Mouse (Mus musculus) neural tube, embryonic 15.5 days (tissue): ENCODE measurements at regions not wholly inside any gene's neighbourhood (a gene's known extent, or its start where the extent isn't known, plus 50 kb on each side); places are given as distances from the start of the nearest gene placed in this dataset.

Experiments
- ATAC-seq: fragments of 200-750 bp; cut with Nextera tagmentation; 2 replicates; pipeline ENCODE4 v1.8.0; 2017; ENCODE audit warnings: mild to moderate bottlenecking, moderate TSS enrichment, moderate library complexity; ENCODE audit not compliant: low FRiP score
- H3K27ac ChIP-seq: fragments of 300-500 bp; sonication (generic); replicated peaks from 2 replicates; pipeline ENCODE4 v1.5.1; 2015; ENCODE audit warnings: mild to moderate bottlenecking, inconsistent platforms
- H3K27me3 ChIP-seq: fragments of 300-500 bp; sonication (generic); replicated peaks from 2 replicates; pipeline ENCODE4 v1.6.1; 2015; ENCODE audit warnings: inconsistent platforms
- H3K36me3 ChIP-seq: fragments of 300-500 bp; sonication (generic); 2 replicates; pipeline ENCODE4 v1.6.1; 2015; ENCODE audit warnings: inconsistent platforms
- H3K4me1 ChIP-seq: fragments of 300-500 bp; sonication (generic); 2 replicates; pipeline ENCODE4 v1.6.1; 2015; ENCODE audit warnings: inconsistent platforms
- H3K4me2 ChIP-seq: fragments of 300-500 bp; sonication (generic); 2 replicates; pipeline ENCODE4 v1.6.1; 2015; ENCODE audit warnings: inconsistent platforms, mild to moderate bottlenecking, moderate library complexity
- H3K4me3 ChIP-seq: fragments of 300-500 bp; sonication (generic); replicated peaks from 2 replicates; pipeline ENCODE4 v1.5.1; 2015; ENCODE audit warnings: mild to moderate bottlenecking, inconsistent platforms
- H3K9ac ChIP-seq: fragments of 300-500 bp; sonication (generic); replicated peaks from 2 replicates; pipeline ENCODE4 v1.6.1; 2015; ENCODE audit warnings: mild to moderate bottlenecking, inconsistent platforms
- H3K9me3 ChIP-seq: fragments of 300-500 bp; sonication (generic); replicated peaks from 2 replicates; pipeline ENCODE4 v1.6.1; 2016; ENCODE audit warnings: inconsistent platforms
- WGBS: fragments of 180-500 bp; shearing (Covaris S2); methylation state at CpG from one replicate; pipeline ENCODE4 v1.1.7; 2015; ENCODE audit warnings: mixed read lengths; 5-methylcytosine and 5-hydroxymethylcytosine counted together

DNA sequence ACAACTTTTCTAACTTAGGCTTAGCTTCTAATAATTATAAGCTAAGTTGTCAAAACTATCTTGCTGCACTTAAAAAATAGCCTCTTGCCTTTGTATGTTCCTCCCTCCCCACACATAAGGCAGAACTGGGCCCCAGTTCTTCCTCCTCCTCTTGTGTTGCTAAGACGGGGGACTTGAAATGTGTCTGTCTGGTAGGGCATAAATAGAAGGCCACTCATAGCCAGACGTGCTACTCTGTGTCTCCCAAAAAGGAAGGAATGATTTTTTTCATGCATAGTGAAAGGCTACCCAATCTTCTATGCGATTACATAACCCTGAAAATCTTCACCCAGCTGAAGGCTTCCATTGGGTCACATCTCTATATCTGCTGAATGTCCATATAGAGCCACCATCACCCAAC is 183.5 kb downstream of the Hsfy2 start:
- Histone ChIP-seq H3K36me3 (no peaks in the 10 kb centered on the region), H3K27me3 (no peaks in the 10 kb centered on the region), H3K4me2 (no peak overlapping the region), H3K9me3 (no peaks in the 10 kb centered on the region), H3K4me1 (no peaks in the 10 kb centered on the region), H3K4me3 (no peak overlapping the region), H3K9ac (no peak overlapping the region), H3K27ac (no peak overlapping the region)
- no peak for ATAC-seq
- WGBS, result 94% methylated on average over 3 of the region's 3 CpGs

GRCm38 (mm10) chr1:56442835-56443234 is 194.4 kb downstream of the Hsfy2 start:
- no peak for ATAC-seq
- WGBS, result 77% methylated on average over 1 of the region's 1 CpGs
- H3K4me2 ChIP-seq, result no peak overlapping the region
- H3K4me3 ChIP-seq, result no peak overlapping the region
- no peak overlapping the region for H3K9ac ChIP-seq
- H3K9me3 ChIP-seq, result no peaks in the 10 kb centered on the region
- no peaks in the 10 kb centered on the region for H3K4me1 ChIP-seq
- no peak overlapping the region for H3K27ac ChIP-seq
- H3K36me3 ChIP-seq, result no peaks in the 10 kb centered on the region
- no peaks in the 10 kb centered on the region for H3K27me3 ChIP-seq

- Histone ChIP-seq H3K4me1 (no peaks in the 10 kb centered on the region), H3K9me3 (no peaks in the 10 kb centered on the region), H3K36me3 (no peaks in the 10 kb centered on the region), H3K27ac (no peak overlapping the region), H3K4me2 (no peak overlapping the region), H3K27me3 (no peaks in the 10 kb centered on the region), H3K9ac (no peak overlapping the region), H3K4me3 (no peak overlapping the region)
- ATAC-seq, result no peak
- WGBS, result 85% methylated on average over 1 of the region's 1 CpGs
Observed at GRCm38 (mm10) chr1:56406786-56407185, 230.4 kb downstream of the Hsfy2 start.

- H3K27ac ChIP-seq, result no peak overlapping the region
- ATAC-seq, result no peak
- no peaks in the 10 kb centered on the region for H3K4me1 ChIP-seq
- H3K4me2 ChIP-seq, result no peak overlapping the region
- WGBS, result 91% methylated on average over 2 of the region's 2 CpGs
- no peaks in the 10 kb centered on the region for H3K36me3 ChIP-seq
- H3K4me3 ChIP-seq, result no peak overlapping the region
- no peaks in the 10 kb centered on the region for H3K9me3 ChIP-seq
- no peak overlapping the region for H3K9ac ChIP-seq
- no peaks in the 10 kb centered on the region for H3K27me3 ChIP-seq
Observed at GRCm38 (mm10) chr1:56403351-56403750, 233.9 kb downstream of the Hsfy2 start.

GRCm38 (mm10) chr1:56395832-56396231 is 241.4 kb downstream of the Hsfy2 start:
- H3K4me2 ChIP-seq, result no peak overlapping the region
- no peaks in the 10 kb centered on the region for H3K36me3 ChIP-seq
- H3K27ac ChIP-seq, result no peak overlapping the region
- H3K4me3 ChIP-seq, result no peak overlapping the region
- no peak overlapping the region for H3K9ac ChIP-seq
- no peaks in the 10 kb centered on the region for H3K9me3 ChIP-seq
- H3K27me3 ChIP-seq, result no peaks in the 10 kb centered on the region
- ATAC-seq, result no peak
- 87% methylated on average over 6 of the region's 6 CpGs for WGBS
- no peaks in the 10 kb centered on the region for H3K4me1 ChIP-seq

DNA sequence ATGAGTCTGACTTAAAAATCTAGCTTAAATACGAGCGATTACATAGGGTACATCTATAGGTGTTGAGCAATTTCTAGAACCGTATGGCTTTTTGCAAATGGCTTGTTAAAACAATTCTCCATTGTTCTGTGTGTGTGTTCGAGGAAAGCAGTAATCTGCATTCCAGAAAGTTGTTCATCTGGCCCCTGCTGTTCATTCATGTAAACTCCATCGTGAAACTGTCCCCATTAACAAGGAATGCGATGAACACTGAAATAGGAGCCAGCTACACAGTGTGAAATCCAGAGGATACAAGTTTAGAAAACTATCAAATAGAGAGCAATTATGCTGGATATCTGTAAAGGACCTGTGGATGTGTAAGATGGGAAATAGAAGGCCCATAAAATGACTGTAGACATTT is 250.1 kb downstream of the Hsfy2 start:
- Histone ChIP-seq H3K9me3 (no peaks in the 10 kb centered on the region), H3K36me3 (no peaks in the 10 kb centered on the region), H3K9ac (no peak overlapping the region), H3K27me3 (no peaks in the 10 kb centered on the region), H3K4me2 (no peak overlapping the region), H3K27ac (no peak overlapping the region), H3K4me3 (no peak overlapping the region), H3K4me1 (no peaks in the 10 kb centered on the region)
- 61% methylated on average over 6 of the region's 6 CpGs for WGBS
- ATAC-seq, result no peak

DNA sequence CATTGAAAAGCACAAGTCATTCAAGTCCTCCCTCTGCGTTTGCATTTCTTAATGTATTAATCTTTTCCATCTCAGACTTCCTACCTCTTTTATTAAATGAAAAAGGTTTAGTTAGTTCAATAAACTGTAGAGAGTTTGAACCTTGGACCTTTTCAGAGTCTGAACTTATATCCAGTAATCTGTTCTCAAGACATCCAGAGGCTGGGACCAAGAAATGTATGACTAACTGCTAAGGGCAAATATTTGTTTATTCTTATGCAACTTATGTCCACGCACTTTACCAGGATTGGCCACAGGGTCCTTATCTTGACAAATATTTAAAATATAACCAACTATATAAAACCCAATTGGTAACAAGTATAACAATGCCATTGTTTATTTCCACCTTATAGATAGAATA is 270.9 kb downstream of the Hsfy2 start:
- no peaks in the 10 kb centered on the region for H3K9me3 ChIP-seq
- no peak for ATAC-seq
- no peaks in the 10 kb centered on the region for H3K4me1 ChIP-seq
- 90% methylated on average over 2 of the region's 2 CpGs for WGBS
- H3K27ac ChIP-seq, result no peak overlapping the region
- no peaks in the 10 kb centered on the region for H3K36me3 ChIP-seq
- H3K4me3 ChIP-seq, result no peak overlapping the region
- no peak overlapping the region for H3K9ac ChIP-seq
- no peak overlapping the region for H3K4me2 ChIP-seq
- H3K27me3 ChIP-seq, result no peaks in the 10 kb centered on the region

DNA sequence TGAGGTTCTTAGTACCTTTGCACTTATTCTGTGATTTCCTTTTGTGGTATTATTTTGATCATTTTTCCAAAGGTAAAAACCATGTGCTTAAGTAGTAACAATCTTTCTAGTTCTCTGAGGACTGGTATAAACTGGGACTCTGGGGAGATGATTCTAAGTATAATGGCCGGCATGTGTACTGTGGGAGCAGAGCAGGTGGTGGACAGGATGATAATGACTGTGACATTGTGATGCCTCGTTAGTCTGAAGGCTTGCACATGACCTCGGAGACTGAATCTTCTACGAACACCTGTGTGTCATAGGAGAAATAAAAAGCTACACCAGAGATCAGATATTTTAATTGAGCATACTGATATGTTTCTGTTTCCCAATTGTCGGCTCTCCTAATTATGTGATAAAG is 276.4 kb downstream of the Hsfy2 start:
- H3K9ac ChIP-seq, result no peak overlapping the region
- no peaks in the 10 kb centered on the region for H3K36me3 ChIP-seq
- H3K27me3 ChIP-seq, result no peaks in the 10 kb centered on the region
- H3K4me1 ChIP-seq, result no peaks in the 10 kb centered on the region
- no peak overlapping the region for H3K4me2 ChIP-seq
- no peak overlapping the region for H3K27ac ChIP-seq
- no peak overlapping the region for H3K4me3 ChIP-seq
- no peak for ATAC-seq
- WGBS, result 48% methylated on average over 5 of the region's 5 CpGs
- no peaks in the 10 kb centered on the region for H3K9me3 ChIP-seq

- Histone ChIP-seq H3K27me3 (no peaks in the 10 kb centered on the region), H3K9ac (no peak overlapping the region), H3K4me1 (no peaks in the 10 kb centered on the region), H3K4me2 (no peak overlapping the region), H3K9me3 (no peaks in the 10 kb centered on the region), H3K4me3 (no peak overlapping the region), H3K36me3 (no peaks in the 10 kb centered on the region), H3K27ac (no peak overlapping the region)
- WGBS, result 89% methylated on average over 4 of the region's 4 CpGs
- no peak for ATAC-seq
Observed at GRCm38 (mm10) chr1:56346638-56347037, 290.6 kb downstream of the Hsfy2 start.

DNA sequence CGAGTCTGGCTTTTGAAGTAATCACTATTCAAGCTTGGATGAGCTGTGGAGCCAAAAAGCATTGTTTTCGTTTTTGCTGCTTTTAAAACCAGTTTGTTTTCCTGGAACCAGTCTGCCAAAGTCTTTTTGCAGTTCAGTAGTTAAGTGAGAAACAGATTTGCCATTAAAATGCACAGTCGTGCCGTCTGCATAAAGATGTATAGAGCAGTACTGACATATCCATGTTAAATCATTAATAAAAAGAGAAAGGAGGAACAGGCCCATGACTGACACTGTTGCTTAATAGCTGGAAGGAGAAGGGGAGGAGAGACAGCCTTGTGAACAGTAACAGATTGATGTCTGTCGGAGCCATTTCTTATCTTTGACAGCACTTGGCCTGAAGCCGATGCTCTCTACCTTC is 292.3 kb downstream of the Hsfy2 start:
- Histone ChIP-seq H3K4me3 (no peak overlapping the region), H3K4me1 (no peaks in the 10 kb centered on the region), H3K9me3 (no peaks in the 10 kb centered on the region), H3K27ac (no peak overlapping the region), H3K4me2 (no peak overlapping the region), H3K36me3 (no peaks in the 10 kb centered on the region), H3K27me3 (no peaks in the 10 kb centered on the region), H3K9ac (no peak overlapping the region)
- WGBS, result 60% methylated on average over 6 of the region's 6 CpGs
- ATAC-seq, result no peak

GRCm38 (mm10) chr1:56327381-56327780 is 309.9 kb downstream of the Hsfy2 start:
- ATAC-seq, result no peak
- Histone ChIP-seq H3K36me3 (no peaks in the 10 kb centered on the region), H3K4me1 (no peaks in the 10 kb centered on the region), H3K27me3 (no peaks in the 10 kb centered on the region), H3K4me3 (no peak overlapping the region), H3K4me2 (no peak overlapping the region), H3K9ac (no peak overlapping the region), H3K27ac (no peak overlapping the region), H3K9me3 (no peaks in the 10 kb centered on the region)
- 85% methylated on average over 5 of the region's 5 CpGs for WGBS

DNA sequence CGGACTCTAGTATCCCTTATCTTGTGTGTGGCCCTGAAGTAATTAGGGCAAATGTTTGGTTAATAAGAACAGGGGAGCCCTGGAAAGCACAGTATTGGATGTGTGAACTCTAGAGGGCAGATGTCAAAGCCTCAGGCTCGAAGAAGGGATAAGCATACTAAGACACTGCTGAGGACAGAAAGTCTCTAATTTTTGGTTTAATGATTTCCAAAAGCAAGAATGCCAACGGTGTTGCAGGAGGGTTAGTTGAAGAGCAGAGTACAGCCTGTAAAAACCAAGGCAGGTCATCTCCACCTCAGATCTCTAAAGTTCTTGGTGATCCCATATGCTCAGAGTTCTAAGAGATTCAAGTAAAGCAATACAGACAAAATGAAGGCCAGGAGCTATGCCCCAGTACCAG is 328.6 kb downstream of the Hsfy2 start:
- H3K4me2 ChIP-seq, result no peak overlapping the region
- 82% methylated on average over 3 of the region's 3 CpGs for WGBS
- ATAC-seq, result no peak
- no peak overlapping the region for H3K9ac ChIP-seq
- H3K4me1 ChIP-seq, result no peaks in the 10 kb centered on the region
- H3K4me3 ChIP-seq, result no peak overlapping the region
- no peaks in the 10 kb centered on the region for H3K9me3 ChIP-seq
- no peak overlapping the region for H3K27ac ChIP-seq
- H3K27me3 ChIP-seq, result no peaks in the 10 kb centered on the region
- no peaks in the 10 kb centered on the region for H3K36me3 ChIP-seq

- H3K9ac ChIP-seq, result no peak overlapping the region
- H3K27ac ChIP-seq, result no peak overlapping the region
- no peaks in the 10 kb centered on the region for H3K4me1 ChIP-seq
- H3K36me3 ChIP-seq, result no peaks in the 10 kb centered on the region
- H3K4me3 ChIP-seq, result no peak overlapping the region
- no peak overlapping the region for H3K4me2 ChIP-seq
- WGBS, result 67% methylated on average over 2 of the region's 2 CpGs
- H3K27me3 ChIP-seq, result no peaks in the 10 kb centered on the region
- H3K9me3 ChIP-seq, result no peaks in the 10 kb centered on the region
- ATAC-seq, result no peak
Observed at GRCm38 (mm10) chr1:56294391-56294790, 342.8 kb downstream of the Hsfy2 start.
